Mouse (Mus musculus) megakaryocyte, embryonic 14.5 days (primary cell): ENCODE data around the gene Gpr65. TPM values are rescaled to one million over a fixed set of nuclear protein-coding genes. Genes with fewer than 3 reads are reported as not detected.
"Not testable (repeated sequence)": the region's sequence is repeated elsewhere in the genome, so short reads cannot be mapped to it uniquely, and the experiment has no call there.

Experiments
- H3K27me3 ChIP-seq: replicated peaks from 2 replicates; pipeline ENCODE3; 2012; ENCODE audit warnings: inconsistent platforms
- H3K36me3 ChIP-seq: replicated peaks from 2 replicates; pipeline ENCODE3; 2012; ENCODE audit warnings: low read length, inconsistent platforms, mixed read lengths
- H3K4me1 ChIP-seq: 2 replicates; pipeline ENCODE4 v1.6.1; 2012; ENCODE audit warnings: inconsistent platforms
- H3K4me3 ChIP-seq: replicated peaks from 2 replicates; pipeline ENCODE3; 2012; ENCODE audit warnings: moderate library complexity, mild to moderate bottlenecking, inconsistent platforms
- H3K9me3 ChIP-seq: 2 replicates; pipeline ENCODE4 v1.6.1; 2012; ENCODE audit warnings: inconsistent platforms
- FLI1 ChIP-seq: IDR thresholded peaks from 2 replicates; pipeline ENCODE4 v1.6.1; 2012; ENCODE audit warnings: low read length, inconsistent platforms, mixed read lengths
- GATA1 ChIP-seq: IDR thresholded peaks from 3 replicates; pipeline ENCODE4 v1.6.1; 2012; ENCODE audit warnings: mixed read lengths, low read length, inconsistent platforms, borderline replicate concordance
- polyA plus RNA-seq: library from polyadenylated mRNA; stranded (reverse); fragments of >175 nt; gene quantifications from 2 replicates; pipeline ENCODE4 v1.2.3, GENCODE M21; 2012; ENCODE audit warnings: low replicate concordance; ENCODE audit not compliant: insufficient read depth

Gpr65 gene
- polyA plus RNA-seq, 1 experiment: 0.18 TPM

DNA sequence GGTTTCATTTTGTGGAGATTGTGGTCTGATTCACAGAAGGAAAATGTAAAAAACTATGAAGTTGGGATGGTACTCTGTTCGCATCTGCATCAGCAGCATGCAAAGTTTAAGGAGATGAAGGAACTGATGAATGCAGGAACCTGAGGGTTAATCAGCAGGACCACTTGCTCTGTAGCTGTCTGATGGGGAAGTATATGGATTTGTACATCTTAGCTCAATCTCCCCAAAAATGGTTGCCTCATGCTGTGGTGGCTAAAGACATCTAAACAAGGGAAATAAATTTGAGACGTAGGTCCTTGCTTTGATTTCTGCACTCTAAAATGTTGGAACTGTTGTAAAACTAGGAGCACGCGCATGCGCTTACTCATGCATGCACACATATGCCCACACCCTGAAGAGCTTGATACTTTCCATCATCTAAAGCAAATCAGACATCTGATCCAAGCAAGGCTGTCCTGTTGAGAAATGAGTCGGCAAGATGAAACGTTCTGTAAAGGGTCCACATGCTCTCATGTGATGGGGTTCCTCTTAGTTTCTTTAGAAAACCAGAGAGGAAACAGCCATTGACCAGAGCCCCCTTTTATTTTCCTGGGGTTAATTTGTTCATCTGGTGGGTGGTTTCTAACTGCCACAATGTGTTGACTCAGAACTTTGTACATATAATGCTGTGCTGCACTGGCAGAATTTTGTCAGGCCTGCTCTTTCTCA lies 43.1 kb downstream of the Gpr65 start:
- H3K4me1 ChIP-seq: peaks cover 4% of the 10 kb centered on the region
- H3K4me3 ChIP-seq: no peak overlapping the region
- H3K36me3 ChIP-seq: no peaks in the 10 kb centered on the region
- TF ChIP-seq FLI1: no peak
- TF ChIP-seq GATA1: no peak
- no peaks in the 10 kb centered on the region for H3K27me3 ChIP-seq
- no peaks in the 10 kb centered on the region for H3K9me3 ChIP-seq

DNA sequence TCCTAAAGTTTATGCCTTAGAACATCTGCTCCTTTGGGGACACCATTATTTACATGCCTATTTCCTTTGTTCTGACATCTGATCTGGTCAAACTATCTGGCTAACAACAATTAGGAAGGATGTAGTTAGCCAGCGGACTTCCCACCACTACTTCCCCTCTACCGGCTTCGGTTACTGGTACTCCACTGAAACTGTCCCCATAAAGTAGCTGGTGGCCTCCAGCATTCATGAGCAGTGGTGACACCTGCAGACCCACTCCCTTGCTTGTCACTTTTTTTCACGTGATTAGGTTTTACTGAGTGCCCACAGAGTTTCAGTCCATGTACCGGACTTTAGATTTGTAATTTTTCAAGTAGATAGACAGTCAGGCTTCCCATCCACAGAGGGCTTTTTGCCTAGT lies 47.5 kb downstream of the Gpr65 start:
- no peaks in the 10 kb centered on the region for H3K27me3 ChIP-seq
- no peaks in the 10 kb centered on the region for H3K9me3 ChIP-seq
- no peak overlapping the region for H3K4me3 ChIP-seq
- no peak for TF ChIP-seq GATA1
- no peak for TF ChIP-seq FLI1
- peaks cover 4% of the 10 kb centered on the region for H3K4me1 ChIP-seq
- no peaks in the 10 kb centered on the region for H3K36me3 ChIP-seq

DNA sequence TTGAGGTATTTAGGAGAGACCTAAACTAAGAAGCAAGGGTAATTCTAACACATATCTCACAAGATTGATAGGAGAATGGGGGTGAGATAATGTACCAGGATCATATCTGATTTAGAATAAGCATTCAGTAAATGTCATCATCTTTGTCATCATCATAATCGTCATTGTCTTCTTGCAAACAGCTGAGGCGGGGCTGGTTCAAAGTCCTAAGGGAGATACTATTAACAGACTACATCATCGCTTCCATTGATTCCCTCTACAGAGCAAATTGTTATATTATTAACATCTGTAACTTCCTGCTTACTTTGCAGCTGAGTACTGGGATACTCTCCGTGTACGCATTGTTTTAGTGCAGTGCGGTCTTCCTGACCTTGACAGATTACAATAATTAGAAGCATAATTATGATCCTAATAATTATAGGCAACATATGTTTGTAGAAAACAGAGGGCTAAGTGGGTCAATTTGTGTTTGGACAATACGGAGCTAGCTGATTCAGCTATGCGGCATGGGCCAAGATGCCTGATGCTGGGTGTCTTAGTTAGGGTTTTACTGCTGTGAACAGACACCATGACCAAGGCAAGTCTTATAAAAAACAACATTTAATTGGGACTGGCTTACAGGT lies 49.4 kb downstream of the Gpr65 start:
- Histone ChIP-seq H3K36me3 (no peaks in the 10 kb centered on the region), H3K9me3 (no peaks in the 10 kb centered on the region), H3K4me1 (peaks cover 4% of the 10 kb centered on the region), H3K4me3 (no peak overlapping the region), H3K27me3 (no peaks in the 10 kb centered on the region)
- TF ChIP-seq GATA1: no peak
- no peak for TF ChIP-seq FLI1

DNA sequence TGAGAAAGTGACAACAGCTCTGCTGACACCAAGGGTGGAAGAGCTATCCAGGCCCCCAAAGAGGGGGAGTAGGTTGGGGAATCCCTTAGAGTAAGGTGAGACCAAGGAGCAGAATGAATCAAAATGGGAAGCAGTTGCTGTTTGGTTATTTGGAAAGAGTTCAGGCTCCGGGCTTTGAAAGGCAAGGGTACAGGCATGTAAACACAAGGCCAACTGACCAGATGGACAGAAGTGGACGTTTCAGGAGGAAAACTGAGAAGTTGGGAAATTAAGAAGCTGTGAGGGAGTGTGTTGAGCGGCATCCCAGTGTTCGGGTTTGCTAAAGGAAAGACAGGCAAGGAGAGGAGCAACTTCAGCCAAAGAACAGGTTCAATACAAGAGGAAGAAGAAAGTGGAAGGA lies 54.0 kb downstream of the Gpr65 start:
- Histone ChIP-seq H3K4me1 (no peaks in the 10 kb centered on the region), H3K9me3 (0 out of 2 replicates have a peak, but pooled peaks cover 4% of the 10 kb centered on the region), H3K36me3 (no peaks in the 10 kb centered on the region), H3K4me3 (no peak overlapping the region), H3K27me3 (no peaks in the 10 kb centered on the region)
- TF ChIP-seq FLI1: no peak
- no peak for TF ChIP-seq GATA1

DNA sequence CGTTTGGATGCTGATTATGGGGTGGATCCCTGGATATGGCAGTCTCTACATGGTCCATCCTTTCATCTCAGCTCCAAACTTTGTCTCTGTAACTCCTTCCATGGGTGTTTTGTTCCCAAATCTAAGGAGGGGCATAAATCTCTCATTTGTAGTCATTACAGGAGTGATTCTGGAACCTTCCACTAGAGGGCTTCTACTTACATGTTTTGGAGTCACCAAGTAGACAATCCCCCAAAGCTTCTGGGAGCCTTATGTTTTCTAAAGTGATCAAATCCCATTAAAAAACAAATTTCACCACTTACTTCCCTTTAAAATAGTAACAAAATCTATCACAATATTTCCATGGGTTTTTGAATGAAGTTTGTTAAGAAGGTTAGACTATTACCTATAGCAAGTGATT lies 55.7 kb downstream of the Gpr65 start:
- H3K4me1 ChIP-seq: not testable (repeated sequence)

More for the DNA sequence above, 55.7 kb downstream of the Gpr65 start:
- H3K9me3 ChIP-seq, H3K4me3 ChIP-seq, H3K27me3 ChIP-seq, H3K36me3 ChIP-seq: not testable (repeated sequence)

Other genes starting within 250 kb of the Gpr65 start
- 0.93 and 2.9 TPM in 2 replicates for gene Galc, start 9.2 kb upstream of the Gpr65 start, polyA plus RNA-seq